Mouse (Mus musculus) central nervous system, embryonic 18 days (tissue): Measurements from ENCODE around the gene Nppa. TPM values are rescaled to one million over a fixed set of nuclear protein-coding genes. Genes with fewer than 3 reads are reported as not detected.

Experiments
- polyA plus RNA-seq: library from polyadenylated mRNA; depleted of rRNA; stranded (reverse); fragments of >200 nt; gene quantifications from 2 replicates; pipeline ENCODE4 v1.2.3, GENCODE M21; 2012; rRNA removed

Gene Nppa
- 0.82 and 1.1 TPM in 2 replicates for polyA plus RNA-seq

GRCm38 (mm10) chr4:148000202-148000772 lies at the start of gene Nppa:
Nppa (plus strand) TSS chr4:148000722.

GRCm38 (mm10) chr4:147985205-147986132 lies 15.1 kb upstream of the Nppa start, which contains the start of gene Nppb:
Nppb (plus strand) TSS chr4:147985788.

GRCm38 (mm10) chr4:148038600-148039253 lies 38.2 kb downstream of the Nppa start, which contains the start of the genes Clcn6 and Mthfr:
Clcn6 (minus strand) TSS chr4:148038821.
Mthfr (plus strand) TSS chr4:148039077.

Other genes with a start within 250 kb of the Nppa start
- gene Zfp984, start 190.9 kb upstream of the Nppa start, polyA plus RNA-seq: 4.3 and 4.5 TPM in 2 replicates
- 8.0 and 8.9 TPM in 2 replicates for gene Zfp933, start 152.4 kb upstream of the Nppa start, polyA plus RNA-seq
- 79.9 and 80.4 TPM in 2 replicates for gene Miip, start 131.9 kb upstream of the Nppa start, polyA plus RNA-seq
- 7.8 and 8.5 TPM in 2 replicates for gene Fv1, start 131.7 kb upstream of the Nppa start, polyA plus RNA-seq
- gene Mfn2, start 96.0 kb upstream of the Nppa start, polyA plus RNA-seq: 73.6 and 75.9 TPM in 2 replicates
- gene Plod1, start 64.0 kb upstream of the Nppa start, polyA plus RNA-seq: 13.5 and 15.5 TPM in 2 replicates
- 42.5 and 42.9 TPM in 2 replicates for gene 2510039O18Rik, start 59.8 kb upstream of the Nppa start, polyA plus RNA-seq
- 0.12 and 0.25 TPM in 2 replicates for gene Nppb, start 14.9 kb upstream of the Nppa start, polyA plus RNA-seq
- 51.4 and 54.8 TPM in 2 replicates for gene Clcn6, start 38.1 kb downstream of the Nppa start, polyA plus RNA-seq
- 26.1 and 28.2 TPM in 2 replicates for gene Mthfr, start 38.4 kb downstream of the Nppa start, polyA plus RNA-seq
- 4.0 and 4.1 TPM in 2 replicates for gene Agtrap, start 87.3 kb downstream of the Nppa start, polyA plus RNA-seq
- gene Mad2l2, start 129.7 kb downstream of the Nppa start, polyA plus RNA-seq: 105 and 106 TPM in 2 replicates
- 40.4 and 42.8 TPM in 2 replicates for gene Draxin, start 130.0 kb downstream of the Nppa start, polyA plus RNA-seq
- 21.9 and 23.4 TPM in 2 replicates for gene Fbxo6, start 151.4 kb downstream of the Nppa start, polyA plus RNA-seq
- 114 and 122 TPM in 2 replicates for gene Fbxo44, start 159.8 kb downstream of the Nppa start, polyA plus RNA-seq
- 8.8 and 14.9 TPM in 2 replicates for gene Fbxo2, start 159.9 kb downstream of the Nppa start, polyA plus RNA-seq